Mouse (Mus musculus) myocyte (in vitro differentiated cells): ENCODE measurements around the gene Snap29. TPM values are rescaled to one million over a fixed set of nuclear protein-coding genes. Genes with fewer than 3 reads are reported as not detected.

Experiments
- H3K27me3 ChIP-seq: one replicate; pipeline ENCODE4 v1.6.1; 2011; ENCODE audit not compliant: control insufficient read depth, insufficient read depth, insufficient read length
- H3K36me3 ChIP-seq: one replicate; pipeline ENCODE4 v1.6.1; 2011; ENCODE audit not compliant: control insufficient read depth, insufficient read depth
- H3K4me2 ChIP-seq: one replicate; pipeline ENCODE4 v1.6.1; 2011; ENCODE audit warnings: low read depth, control low read depth
- H3K4me3 ChIP-seq: one replicate; pipeline ENCODE4 v1.5.1; 2011; ENCODE audit warnings: mild to moderate bottlenecking, control low read depth, moderate library complexity
- H3K79me2 ChIP-seq: one replicate; pipeline ENCODE4 v1.6.1; 2011; ENCODE audit not compliant: control insufficient read depth, insufficient read depth
- H3ac ChIP-seq: one replicate; pipeline ENCODE4 v1.6.1; 2011; ENCODE audit not compliant: control insufficient read depth, insufficient read length
- CEBPB ChIP-seq: IDR thresholded peaks from 2 replicates; pipeline ENCODE4 v1.6.1; 2011; ENCODE audit warnings: mild to moderate bottlenecking, moderate library complexity; ENCODE audit not compliant: poor library complexity, insufficient read depth, severe bottlenecking
- E2F4 ChIP-seq: IDR thresholded peaks from one replicate; pipeline ENCODE4 v1.6.1; 2011; ENCODE audit warnings: mild to moderate bottlenecking, control low read depth, moderate library complexity; ENCODE audit not compliant: insufficient read depth
- MAX ChIP-seq: IDR thresholded peaks from one replicate; pipeline ENCODE4 v1.6.1; 2011; ENCODE audit warnings: low read depth, mild to moderate bottlenecking, control low read depth
- MYOD1 ChIP-seq, 3 experiments: IDR thresholded peaks; one replicate each; pipeline ENCODE4 v1.6.1; 2011; ENCODE audit warnings: control low read depth in 2 of 3, low read depth in 2 of 3, mild to moderate bottlenecking in 2 of 3, moderate library complexity in 1 of 3; ENCODE audit not compliant: insufficient read length in 2 of 3, control insufficient read depth in 1 of 3
- MYOG ChIP-seq, 3 experiments: IDR thresholded peaks; one replicate each; pipeline ENCODE4 v1.6.1; 2011; ENCODE audit warnings: control low read depth in 2 of 3, low read depth in 2 of 3, mild to moderate bottlenecking in 2 of 3; ENCODE audit not compliant: insufficient read length in 2 of 3, control insufficient read depth in 1 of 3, insufficient read depth in 1 of 3
- POLR2A ChIP-seq: IDR thresholded peaks from one replicate; pipeline ENCODE4 v1.6.1; 2011; ENCODE audit warnings: low read depth, mild to moderate bottlenecking, control low read depth, moderate library complexity; ENCODE audit not compliant: insufficient read length
- POLR2AphosphoS2 ChIP-seq: IDR thresholded peaks from one replicate; pipeline ENCODE4 v1.6.1; 2011; ENCODE audit warnings: low read depth, control low read depth; ENCODE audit not compliant: insufficient read length
- REST ChIP-seq: IDR thresholded peaks from one replicate; pipeline ENCODE4 v1.6.1; 2011; ENCODE audit warnings: mild to moderate bottlenecking, control low read depth, moderate library complexity; ENCODE audit not compliant: insufficient read depth, insufficient read length
- SRF ChIP-seq: IDR thresholded peaks from one replicate; pipeline ENCODE4 v1.6.1; 2011; ENCODE audit warnings: low read depth; ENCODE audit not compliant: control insufficient read depth, insufficient read length
- TCF12 ChIP-seq: IDR thresholded peaks from one replicate; pipeline ENCODE4 v1.6.1; 2011; ENCODE audit warnings: mild to moderate bottlenecking, control low read depth; ENCODE audit not compliant: poor library complexity, insufficient read depth, severe bottlenecking
- TCF3 ChIP-seq: IDR thresholded peaks from one replicate; pipeline ENCODE4 v1.6.1; 2011; ENCODE audit warnings: low read depth, control low read depth; ENCODE audit not compliant: insufficient read length
- USF1 ChIP-seq: IDR thresholded peaks from one replicate; pipeline ENCODE4 v1.6.1; 2011; ENCODE audit warnings: low read depth, mild to moderate bottlenecking, control low read depth, moderate library complexity
- polyA plus RNA-seq: library from polyadenylated mRNA; unstranded; fragments of >200 nt; fragmentation: generic; extraction: Trizol; gene quantifications from one replicate; pipeline ENCODE4 v1.2.1, GENCODE M21; 2012; ENCODE audit warnings: missing spikeins

Snap29 gene
- polyA plus RNA-seq, result 12.0 TPM

DNA sequence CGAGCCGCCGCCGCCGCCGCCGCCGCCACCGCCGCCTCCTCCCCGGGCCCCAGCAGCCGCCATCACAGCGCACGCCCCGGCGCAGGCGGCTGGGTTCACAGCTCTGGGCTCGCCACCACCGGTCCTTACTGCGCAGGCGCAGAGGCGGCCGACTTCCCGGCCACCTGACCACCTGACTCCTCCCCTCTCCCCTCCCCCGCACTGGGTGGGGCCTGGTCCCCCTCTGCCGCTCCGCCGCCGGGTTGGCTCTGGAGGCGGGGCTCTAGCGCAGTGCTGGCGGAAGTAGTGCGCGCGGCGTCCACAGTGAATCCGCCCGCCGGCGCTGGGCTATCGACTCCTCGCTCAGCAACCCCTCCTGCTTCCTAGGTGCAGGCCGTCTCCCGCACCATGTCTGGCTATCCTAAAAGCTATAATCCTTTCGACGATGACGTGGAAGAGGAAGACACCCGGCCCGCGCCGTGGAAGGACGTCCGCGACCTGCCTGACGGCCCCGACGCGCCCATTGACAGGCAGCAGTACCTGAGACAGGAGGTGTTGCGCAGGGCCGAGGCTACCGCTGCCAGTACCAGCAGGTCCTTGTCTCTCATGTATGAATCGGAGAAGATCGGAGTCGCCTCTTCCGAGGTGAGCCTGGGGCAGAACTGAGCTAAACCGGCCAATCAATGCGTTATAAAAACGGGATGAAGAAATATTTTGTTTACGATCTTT is at the start of gene Snap29, which contains the start of gene Pi4ka:
Snap29 (plus strand) TSS at position 251 of the 708 bp plus-strand sequence.
Pi4ka (minus strand) TSS at position 579 of the 708 bp plus-strand sequence.
- peak; percentile 74 for TF ChIP-seq POLR2AphosphoS2
- TF ChIP-seq MAX, result no peak
- TF ChIP-seq USF1, result peak; percentile 74
- no peak for TF ChIP-seq TCF3
- TF ChIP-seq SRF, result no peak
- no peak for TF ChIP-seq CEBPB
- TF ChIP-seq E2F4, result no peak
- peak in 1 of 3 experiments; percentile 16 for TF ChIP-seq MYOG (IDR thresholded peaks at IDR 0.05; ENCODE audit: control insufficient read depth in 1 of 3, insufficient read depth in 1 of 3, insufficient read length in 2 of 3, low read depth in 2 of 3)
- peak in 1 of 3 experiments; percentile 35 for TF ChIP-seq MYOD1 (IDR thresholded peaks at IDR 0.05; ENCODE audit: control insufficient read depth in 1 of 3, insufficient read length in 2 of 3, low read depth in 2 of 3)
- TF ChIP-seq TCF12, result no peak
- peak; percentile 75 for TF ChIP-seq POLR2A
- Histone ChIP-seq H3K36me3 (no peaks in the 10 kb centered on the region), H3K4me3 (peak within 1 kb of the TSS; percentile 82), H3K4me2 (peak within 1 kb of the TSS; percentile 99), H3ac (peak within 1 kb of the TSS; percentile 33), H3K27me3 (no peaks in the 10 kb centered on the region), H3K79me2 (peaks cover 13% of the 10 kb centered on the region)

DNA sequence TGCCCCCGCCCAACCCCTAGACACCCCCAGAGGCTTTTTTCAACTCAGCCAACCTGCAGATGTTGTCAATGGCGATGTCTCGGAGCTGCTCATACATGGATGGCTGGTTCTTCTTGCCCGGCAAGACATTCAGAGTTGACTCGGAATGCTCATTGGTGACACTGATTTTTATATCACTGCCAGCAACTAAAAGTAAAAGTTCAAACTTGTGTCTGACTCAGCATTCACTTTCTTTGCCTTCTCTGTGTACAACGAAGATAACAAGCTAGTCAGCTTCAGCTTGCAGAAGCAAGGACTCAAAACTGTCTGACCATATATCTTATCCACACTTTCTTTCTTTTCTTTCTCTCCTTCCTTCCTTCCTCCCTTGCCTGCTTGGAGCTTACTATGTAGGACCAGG is 49.8 kb upstream of the Snap29 start:
- Histone ChIP-seq H3K36me3 (peaks cover 24% of the 10 kb centered on the region), H3K27me3 (no peaks in the 10 kb centered on the region), H3K4me2 (no peak overlapping the region), H3ac (no peak overlapping the region), H3K79me2 (no peaks in the 10 kb centered on the region), H3K4me3 (no peak overlapping the region)
- TF ChIP-seq MYOD1 (IDR thresholded peaks at IDR 0.05; ENCODE audit: control insufficient read depth in 1 of 3, insufficient read length in 2 of 3, low read depth in 2 of 3) (no peak), E2F4 (no peak), POLR2AphosphoS2 (no peak), USF1 (no peak), POLR2A (no peak), SRF (no peak), REST (no peak), TCF12 (no peak), TCF3 (no peak), MYOG (IDR thresholded peaks at IDR 0.05; ENCODE audit: control insufficient read depth in 1 of 3, insufficient read depth in 1 of 3, insufficient read length in 2 of 3, low read depth in 2 of 3) (no peak), MAX (no peak)

DNA sequence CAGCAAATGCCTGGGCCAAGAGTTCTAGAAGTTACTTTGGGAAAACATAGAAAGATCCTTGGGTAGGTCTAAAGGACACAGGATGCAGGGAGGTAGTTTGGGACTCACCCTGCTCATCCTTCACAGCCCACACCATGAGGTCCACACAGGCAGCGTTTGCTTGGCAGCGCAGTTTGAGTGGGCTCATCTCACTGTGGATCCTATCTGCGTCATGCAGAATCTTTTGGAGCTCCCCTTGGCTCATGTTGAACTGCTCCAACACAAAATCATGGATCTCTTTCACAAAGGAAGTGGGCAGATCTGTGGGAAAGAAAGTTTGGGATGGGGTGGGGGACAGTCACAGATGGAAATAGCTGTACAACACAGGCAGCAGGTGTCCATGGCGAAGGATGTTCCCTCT is 47.0 kb upstream of the Snap29 start:
- no peak overlapping the region for H3K4me3 ChIP-seq
- peaks cover 4% of the 10 kb centered on the region for H3K36me3 ChIP-seq
- no peaks in the 10 kb centered on the region for H3K27me3 ChIP-seq
- no peaks in the 10 kb centered on the region for H3K79me2 ChIP-seq
- no peak overlapping the region for H3K4me2 ChIP-seq
- H3ac ChIP-seq, result no peak overlapping the region
- TF ChIP-seq POLR2A (no peak), MAX (no peak), POLR2AphosphoS2 (no peak), E2F4 (no peak), MYOD1 (IDR thresholded peaks at IDR 0.05; ENCODE audit: control insufficient read depth in 1 of 3, insufficient read length in 2 of 3, low read depth in 2 of 3) (no peak), USF1 (no peak), REST (no peak), TCF3 (no peak), MYOG (IDR thresholded peaks at IDR 0.05; ENCODE audit: control insufficient read depth in 1 of 3, insufficient read depth in 1 of 3, insufficient read length in 2 of 3, low read depth in 2 of 3) (no peak), SRF (no peak), CEBPB (no peak), TCF12 (no peak)

GRCm38 (mm10) chr16:17382306-17382705 is 23.5 kb upstream of the Snap29 start:
- Histone ChIP-seq H3K79me2 (no peaks in the 10 kb centered on the region), H3ac (no peak overlapping the region), H3K4me3 (no peak overlapping the region), H3K27me3 (no peaks in the 10 kb centered on the region), H3K4me2 (no peak overlapping the region), H3K36me3 (peaks cover 12% of the 10 kb centered on the region)
- TF ChIP-seq MYOD1 (IDR thresholded peaks at IDR 0.05; ENCODE audit: control insufficient read depth in 1 of 3, insufficient read length in 2 of 3, low read depth in 2 of 3) (no peak), USF1 (no peak), POLR2A (no peak), MAX (no peak), TCF12 (no peak), REST (no peak), SRF (no peak), CEBPB (no peak), MYOG (IDR thresholded peaks at IDR 0.05; ENCODE audit: control insufficient read depth in 1 of 3, insufficient read depth in 1 of 3, insufficient read length in 2 of 3, low read depth in 2 of 3) (no peak), TCF3 (no peak), POLR2AphosphoS2 (no peak), E2F4 (no peak)
